Mouse (Mus musculus): ENCODE results near the gene Il11ra1.
"Not testable (repeated sequence)": the region's sequence is repeated elsewhere in the genome, so short reads cannot be mapped to it uniquely, and the experiment has no call there.

Gene Il11ra1

GRCm38 (mm10) chr4:41754797-41755337 is 55.1 kb downstream of the Il11ra1 start, which contains the start of gene Galt:
Gene Galt (plus strand): TSS chr4:41755228.
- no peak for DNase-seq (ENCODE audit: low read depth, low spot score)

GRCm38 (mm10) chr4:41755338-41756305 is 55.8 kb downstream of the Il11ra1 start, which contains the start of gene Sigmar1:
Gene Sigmar1 (minus strand): TSS chr4:41756157.
- DNase-seq (ENCODE audit: low read depth, low spot score): peak; percentile 89

- no peak for DNase-seq (ENCODE audit: low read depth, low spot score)
Measured at GRCm38 (mm10) chr4:41756440-41756839, 56.7 kb downstream of the Il11ra1 start.

- DNase-seq (ENCODE audit: low read depth, low spot score): no peak
Measured at GRCm38 (mm10) chr4:41757321-41757720, 57.5 kb downstream of the Il11ra1 start.

- no peak for DNase-seq (ENCODE audit: low read depth, low spot score)
Measured at GRCm38 (mm10) chr4:41758021-41758420, 58.2 kb downstream of the Il11ra1 start.

- no peak for DNase-seq (ENCODE audit: low read depth, low spot score)
Measured at GRCm38 (mm10) chr4:41758701-41759100, 58.9 kb downstream of the Il11ra1 start.

GRCm38 (mm10) chr4:41759206-41759605 is 59.4 kb downstream of the Il11ra1 start:
- no peak for DNase-seq (ENCODE audit: low read depth, low spot score)

GRCm38 (mm10) chr4:41759656-41760287 is 60.0 kb downstream of the Il11ra1 start:
- no peak for DNase-seq (ENCODE audit: low read depth, low spot score)

GRCm38 (mm10) chr4:41760288-41760721 is 60.5 kb downstream of the Il11ra1 start:
- DNase-seq (ENCODE audit: low read depth, low spot score): peak; percentile 93

GRCm38 (mm10) chr4:41760911-41761310 is 61.1 kb downstream of the Il11ra1 start:
- DNase-seq (ENCODE audit: low read depth, low spot score): no peak

GRCm38 (mm10) chr4:41761680-41762079 is 61.9 kb downstream of the Il11ra1 start:
- DNase-seq (ENCODE audit: low read depth, low spot score): no peak

- peak; percentile 47 for DNase-seq (ENCODE audit: low read depth, low spot score)
Measured at GRCm38 (mm10) chr4:41762099-41762687, 62.4 kb downstream of the Il11ra1 start.

- DNase-seq (ENCODE audit: low read depth, low spot score): not testable (repeated sequence)
Measured at GRCm38 (mm10) chr4:41762688-41763114, 62.9 kb downstream of the Il11ra1 start.

GRCm38 (mm10) chr4:41763176-41763575 is 63.4 kb downstream of the Il11ra1 start:
- not testable (repeated sequence) for DNase-seq (ENCODE audit: low read depth, low spot score)

GRCm38 (mm10) chr4:41767301-41767700 is 67.5 kb downstream of the Il11ra1 start:
- not testable (repeated sequence) for DNase-seq (ENCODE audit: low read depth, low spot score)

GRCm38 (mm10) chr4:41772946-41773345 is 73.2 kb downstream of the Il11ra1 start:
- DNase-seq (ENCODE audit: low read depth, low spot score): not testable (repeated sequence)

GRCm38 (mm10) chr4:41773502-41773901 is 73.7 kb downstream of the Il11ra1 start:
- not testable (repeated sequence) for DNase-seq (ENCODE audit: low read depth, low spot score)

GRCm38 (mm10) chr4:41774002-41774401 is 74.2 kb downstream of the Il11ra1 start, which contains the start of gene Ccl27a:
Gene Ccl27a (minus strand): TSS chr4:41774247.
- peak; percentile 86 for DNase-seq (ENCODE audit: low read depth, low spot score)

- not testable (repeated sequence) for DNase-seq (ENCODE audit: low read depth, low spot score)
Measured at GRCm38 (mm10) chr4:41774506-41774905, 74.7 kb downstream of the Il11ra1 start.

- not testable (repeated sequence) for DNase-seq (ENCODE audit: low read depth, low spot score)
Measured at GRCm38 (mm10) chr4:41775840-41776239, 76.1 kb downstream of the Il11ra1 start.

GRCm38 (mm10) chr4:41781271-41781670 is 81.5 kb downstream of the Il11ra1 start:
- DNase-seq (ENCODE audit: low read depth, low spot score): not testable (repeated sequence)
